Comparison of ENCODE assay signal across 8 mouse cellular contexts in genomic region chr5:73256352-73257065, GRCm38 (mm10). TPM values are rescaled to one million over a fixed set of nuclear protein-coding genes. Genes with fewer than 3 reads are reported as not detected.
DNase-seq lines count a peak whose midpoint lies in the region; ATAC-seq and TF ChIP-seq lines count a peak whose summit lies in the region.

Gene Fryl (minus strand): TSS chr5:73256619.

- no peak for TF ChIP-seq CTCF in E14TG2a.4 (conservative IDR thresholded peaks at IDR 0.05; ENCODE audit: low read length)
- no peak for TF ChIP-seq CTCF in heart, postnatal 0 days (IDR thresholded peaks at IDR 0.05; ENCODE audit: low read depth)
- TF ChIP-seq CTCF in testis, adult 2 months (IDR thresholded peaks at IDR 0.05; ENCODE audit: control insufficient read depth, insufficient read depth, insufficient replicate concordance, low read depth, low read length), result no peak

- 0 out of 2 replicates have a peak, but pooled peaks have one; percentile 45 for TF ChIP-seq EP300 in heart, postnatal 0 days (IDR thresholded peaks at IDR 0.05; ENCODE audit: low read depth)

- ATAC-seq in forebrain, embryonic 12.5 days (ENCODE audit: low FRiP score), result peak; percentile 99
- ATAC-seq in heart, postnatal 0 days (ENCODE audit: insufficient read depth, low read depth), result peak; percentile 98
- ATAC-seq in liver, embryonic 16.5 days (ENCODE audit: low read depth), result peak; percentile 97
- ATAC-seq in neural tube, embryonic 13.5 days (ENCODE audit: low read depth), result peak; percentile 98

- no peaks in the 10 kb centered on the region for H3K27me3 ChIP-seq in E14TG2a.4 (ENCODE audit: insufficient read depth, low read length)
- H3K27me3 ChIP-seq in forebrain, embryonic 12.5 days, result peaks cover 7% of the 10 kb centered on the region; the same call in 1 of the 2 replicates
- no peaks in the 10 kb centered on the region for H3K27me3 ChIP-seq in heart, postnatal 0 days (ENCODE audit: control insufficient read depth, insufficient read depth, low read length)
- H3K27me3 ChIP-seq in liver, embryonic 16.5 days (ENCODE audit: control insufficient read depth, insufficient read depth, low read depth, low read length), result no peaks in the 10 kb centered on the region
- H3K27me3 ChIP-seq in neural tube, embryonic 13.5 days, result peaks cover 5% of the 10 kb centered on the region; the same call in 1 of the 2 replicates
- no peaks in the 10 kb centered on the region for H3K27me3 ChIP-seq in testis, adult 2 months (ENCODE audit: control insufficient read depth, insufficient read depth, low read length)

- H3K36me3 ChIP-seq in E14TG2a.4 (ENCODE audit: insufficient read depth, low read length), result peaks cover 5% of the 10 kb centered on the region; the same call in 1 of the 2 replicates
- H3K36me3 ChIP-seq in forebrain, embryonic 12.5 days (replicated peaks), result no peaks in the 10 kb centered on the region
- no peaks in the 10 kb centered on the region; the same call in 1 of the 2 replicates for H3K36me3 ChIP-seq in heart, postnatal 0 days (replicated peaks; ENCODE audit: control insufficient read depth, insufficient read depth, low read length)
- no peaks in the 10 kb centered on the region for H3K36me3 ChIP-seq in liver, embryonic 16.5 days (ENCODE audit: control insufficient read depth, insufficient read depth)
- H3K36me3 ChIP-seq in neural tube, embryonic 13.5 days, result no peaks in the 10 kb centered on the region
- H3K36me3 ChIP-seq in testis, adult 2 months (ENCODE audit: control insufficient read depth, insufficient read depth, low read length), result no peaks in the 10 kb centered on the region

- H3K4me3 ChIP-seq in E14TG2a.4 (replicated peaks; ENCODE audit: low read length), result peak within 1 kb of the TSS; percentile 98
- peak within 1 kb of the TSS; percentile 91 for H3K4me3 ChIP-seq in forebrain, embryonic 12.5 days (replicated peaks)
- H3K4me3 ChIP-seq in heart, postnatal 0 days (ENCODE audit: low read depth, low read length), result peak within 1 kb of the TSS; percentile 98
- H3K4me3 ChIP-seq in liver, embryonic 16.5 days (ENCODE audit: low read depth, low read length), result peak within 1 kb of the TSS; percentile 98
- H3K4me3 ChIP-seq in neural tube, embryonic 13.5 days, result peak within 1 kb of the TSS; percentile 94
- peak within 1 kb of the TSS; percentile 95 for H3K4me3 ChIP-seq in testis, adult 2 months (ENCODE audit: control insufficient read depth, low read depth, low read length)

- peak within 1 kb of the TSS; percentile 97 for H3K27ac ChIP-seq in forebrain, embryonic 12.5 days
- peak within 1 kb of the TSS; percentile 99 for H3K27ac ChIP-seq in heart, postnatal 0 days (ENCODE audit: low read depth)
- H3K27ac ChIP-seq in liver, embryonic 16.5 days (ENCODE audit: low read length), result peak within 1 kb of the TSS; percentile 93
- H3K27ac ChIP-seq in neural tube, embryonic 13.5 days (replicated peaks), result peak within 1 kb of the TSS; percentile 97
- H3K27ac ChIP-seq in testis, adult 2 months (ENCODE audit: control insufficient read depth, insufficient read depth, low read depth, low read length), result peak within 1 kb of the TSS; percentile 89

- TF ChIP-seq POLR2A in testis, adult 2 months (IDR thresholded peaks at IDR 0.05; ENCODE audit: control insufficient read depth, low read depth, low read length), result peak; percentile 41; the same call in 1 of the 2 replicates

- peak within 1 kb of the TSS; percentile 94 for H3K9ac ChIP-seq in forebrain, embryonic 12.5 days
- H3K9ac ChIP-seq in heart, postnatal 0 days (replicated peaks; ENCODE audit: low read depth, low read length), result peak within 1 kb of the TSS; percentile 93
- H3K9ac ChIP-seq in liver, embryonic 16.5 days (ENCODE audit: low read depth, low read length), result peak within 1 kb of the TSS; percentile 91
- peak within 1 kb of the TSS; percentile 95 for H3K9ac ChIP-seq in neural tube, embryonic 13.5 days

- WGBS in forebrain, embryonic 12.5 days, result under 1% methylated on average over 44 of the region's 44 CpGs
- under 1% methylated on average over 44 of the region's 44 CpGs for WGBS in heart, postnatal 0 days
- WGBS in liver, embryonic 16.5 days (ENCODE audit: insufficient replicate concordance), result under 1% methylated on average over 43 of the region's 44 CpGs
- under 1% methylated on average over 44 of the region's 44 CpGs for WGBS in neural tube, embryonic 13.5 days

- H3K4me1 ChIP-seq in E14TG2a.4 (replicated peaks; ENCODE audit: low read depth, low read length), result peaks cover 33% of the 10 kb centered on the region
- peaks cover 15% of the 10 kb centered on the region for H3K4me1 ChIP-seq in forebrain, embryonic 12.5 days
- H3K4me1 ChIP-seq in heart, postnatal 0 days (ENCODE audit: control insufficient read depth, insufficient read depth), result peaks cover 15% of the 10 kb centered on the region
- H3K4me1 ChIP-seq in liver, embryonic 16.5 days (ENCODE audit: control insufficient read depth, low read depth, low read length), result peaks cover 39% of the 10 kb centered on the region
- peaks cover 40% of the 10 kb centered on the region for H3K4me1 ChIP-seq in neural tube, embryonic 13.5 days (replicated peaks)
- H3K4me1 ChIP-seq in testis, adult 2 months (ENCODE audit: control insufficient read depth, insufficient read depth, low read length), result peaks cover 7% of the 10 kb centered on the region

- H3K4me2 ChIP-seq in forebrain, embryonic 12.5 days, result peak within 1 kb of the TSS; percentile 72
- H3K4me2 ChIP-seq in heart, postnatal 0 days (ENCODE audit: low read depth, low read length), result peak within 1 kb of the TSS; percentile 81
- H3K4me2 ChIP-seq in liver, embryonic 16.5 days (ENCODE audit: low read depth, low read length), result peak within 1 kb of the TSS; percentile 96
- H3K4me2 ChIP-seq in neural tube, embryonic 13.5 days, result peak within 1 kb of the TSS; percentile 71

- no peaks in the 10 kb centered on the region for H3K9me3 ChIP-seq in E14TG2a.4 (ENCODE audit: low read length)
- H3K9me3 ChIP-seq in forebrain, embryonic 12.5 days, result no peaks in the 10 kb centered on the region
- no peaks in the 10 kb centered on the region for H3K9me3 ChIP-seq in heart, postnatal 0 days (replicated peaks; ENCODE audit: control insufficient read depth, low read length)
- H3K9me3 ChIP-seq in liver, embryonic 16.5 days (replicated peaks; ENCODE audit: control insufficient read depth, low read length), result no peaks in the 10 kb centered on the region
- H3K9me3 ChIP-seq in neural tube, embryonic 13.5 days, result no peaks in the 10 kb centered on the region

- peak; percentile 98 for DNase-seq in c-Kit-positive CD71-positive TER-119-positive erythroid progenitor cells, embryonic 14.5 days (ENCODE audit: low spot score)
- DNase-seq in heart, postnatal 0 days (ENCODE audit: low spot score), result peak; percentile 99
- DNase-seq in kidney, postnatal 4 days, result peak; percentile 99 to 100

RNA-seq across cellular contexts. Expression of gene Fryl, which starts in this region (rescaled TPM):
- polyA plus RNA-seq in forebrain, embryonic 12.5 days (2016; fragmentation: Nextera tagmentation; extraction: Ambion mirVana), result 49.7 and 53.4 TPM in 2 replicates
- total RNA-seq in heart, postnatal 0 days (2014; rRNA removed; ENCODE audit: low replicate concordance), result 43.0 and 46.1 TPM in 2 replicates
- polyA plus RNA-seq in heart, postnatal 0 days (2015; fragmentation: Nextera tagmentation; extraction: Ambion mirVana), result 16.9 and 19.3 TPM in 2 replicates
- 43.6 and 44.1 TPM in 2 replicates for polyA plus RNA-seq in liver, embryonic 16.5 days (2015; fragmentation: Nextera tagmentation; extraction: Ambion mirVana)
- polyA plus RNA-seq in neural tube, embryonic 13.5 days (2015; fragmentation: Nextera tagmentation; extraction: Ambion mirVana), result 41.5 and 45.4 TPM in 2 replicates
- 16.5 and 21.6 TPM in 2 replicates for polyA plus RNA-seq in testis, adult 2 months (2012; rRNA removed)

Comparison
In these comparisons a context has a peak if more than half of its experiments do, and no peak if none do; other contexts are left out.
1. Peak in every context shown above with its lines: DNase-seq, ATAC-seq, H3K4me3 ChIP-seq and H3K27ac ChIP-seq.